Mouse (Mus musculus) embryonic facial prominence, embryonic 12.5 days (tissue): Measurements from ENCODE around the gene Rbm38. TPM values are rescaled to one million over a fixed set of nuclear protein-coding genes. Genes with fewer than 3 reads are reported as not detected.

Source experiments
- ATAC-seq: fragments of 200-750 bp; cut with Nextera tagmentation; 2 replicates; pipeline ENCODE4 v1.8.0; 2017; ENCODE audit not compliant: insufficient number of reproducible peaks, insufficient read depth, low FRiP score, low TSS enrichment
- H3K27ac ChIP-seq: fragments of 300-500 bp; sonication (generic); 2 replicates; pipeline ENCODE4 v1.5.1; 2016; ENCODE audit warnings: mild to moderate bottlenecking
- H3K27me3 ChIP-seq: fragments of 300-500 bp; sonication (generic); 2 replicates; pipeline ENCODE4 v1.6.1; 2016; ENCODE audit warnings: mild to moderate bottlenecking, moderate library complexity
- H3K36me3 ChIP-seq: fragments of 300-500 bp; sonication (generic); 2 replicates; pipeline ENCODE4 v1.6.1; 2016; ENCODE audit warnings: mild to moderate bottlenecking
- H3K4me1 ChIP-seq: fragments of 300-500 bp; sonication (generic); 2 replicates; pipeline ENCODE4 v1.6.1; 2016
- H3K4me2 ChIP-seq: fragments of 300-500 bp; sonication (generic); replicated peaks from 2 replicates; pipeline ENCODE4 v1.6.1; 2016; ENCODE audit warnings: mild to moderate bottlenecking, moderate library complexity
- H3K4me3 ChIP-seq: fragments of 300-500 bp; sonication (generic); 2 replicates; pipeline ENCODE4 v1.5.1; 2016; ENCODE audit warnings: mild to moderate bottlenecking
- H3K9ac ChIP-seq: fragments of 300-500 bp; sonication (generic); 2 replicates; pipeline ENCODE4 v1.6.1; 2016; ENCODE audit warnings: mild to moderate bottlenecking, moderate library complexity
- H3K9me3 ChIP-seq: fragments of 300-500 bp; sonication (generic); 2 replicates; pipeline ENCODE4 v1.6.1; 2016; ENCODE audit warnings: mild to moderate bottlenecking, moderate library complexity
- WGBS: fragments of 180-500 bp; shearing (Covaris S2); methylation state at CpG from one replicate; pipeline ENCODE4 v1.1.7; 2016; 5-methylcytosine and 5-hydroxymethylcytosine counted together
- polyA plus RNA-seq: library from polyadenylated mRNA; unstranded; fragments of >200 nt; fragmentation: Nextera tagmentation; extraction: Ambion mirVana; gene quantifications from 2 replicates; pipeline ENCODE4 v1.2.1, GENCODE M21; 2016

Gene Rbm38
- polyA plus RNA-seq, 1 experiment from 2014 or later = 39.5 TPM

GRCm38 (mm10) chr2:173026688-173027131 is 6.4 kb downstream of the Rbm38 start:
- Histone ChIP-seq H3K27me3 (no peaks in the 10 kb centered on the region), H3K27ac (no peak overlapping the region; the same call in 1 of the 2 replicates), H3K9me3 (no peaks in the 10 kb centered on the region), H3K9ac (no peak overlapping the region; the same call in 1 of the 2 replicates), H3K4me2 (no peak overlapping the region), H3K4me3 (no peak overlapping the region), H3K36me3 (peaks cover 49% of the 10 kb centered on the region), H3K4me1 (peaks cover 43% of the 10 kb centered on the region)
- ATAC-seq = 0 out of 2 replicates have a peak, but pooled peaks have one; percentile 19
- WGBS = 76% methylated on average over 3 of the region's 3 CpGs

DNA sequence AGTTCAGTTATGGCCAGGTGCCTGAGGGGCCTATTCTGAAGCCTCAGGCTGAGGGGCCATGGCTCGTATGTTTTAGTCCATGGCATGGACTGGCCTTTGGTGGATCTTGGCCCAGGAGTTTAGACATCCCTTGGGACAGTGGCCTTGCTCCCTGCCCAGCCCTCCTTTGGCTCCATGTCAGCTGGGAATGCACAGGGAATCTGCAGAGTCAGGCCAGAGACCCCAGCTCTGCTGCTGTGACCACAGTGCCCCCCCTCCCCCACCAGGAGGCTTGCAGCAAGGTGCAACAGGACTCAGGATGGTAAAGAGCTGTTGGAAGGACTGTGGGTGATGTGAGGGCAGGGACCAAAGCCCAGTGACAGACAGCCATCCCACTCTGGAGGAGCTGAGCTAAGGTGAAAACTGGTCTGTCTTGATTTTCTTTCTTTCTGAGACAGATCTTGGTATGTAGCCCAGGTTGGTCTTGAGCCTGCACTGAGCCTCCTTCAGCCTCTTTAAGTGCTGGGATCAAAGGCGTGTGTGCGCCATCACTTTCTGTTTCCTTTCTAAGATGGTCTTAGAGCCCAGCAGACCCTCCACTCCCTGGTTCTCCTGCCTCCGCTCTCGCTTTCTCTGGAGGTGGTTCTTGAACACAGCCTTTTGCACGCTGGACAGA is 7.0 kb downstream of the Rbm38 start:
- no peak for ATAC-seq
- Histone ChIP-seq H3K27me3 (no peaks in the 10 kb centered on the region), H3K36me3 (peaks cover 55% of the 10 kb centered on the region), H3K4me2 (no peak overlapping the region), H3K4me3 (no peak overlapping the region), H3K27ac (peak overlapping the region; percentile 18; the same call in 1 of the 2 replicates), H3K4me1 (peaks cover 43% of the 10 kb centered on the region), H3K9me3 (no peaks in the 10 kb centered on the region), H3K9ac (no peak overlapping the region)
- 86% methylated on average over 6 of the region's 6 CpGs for whole genome bisulfite sequencing

DNA sequence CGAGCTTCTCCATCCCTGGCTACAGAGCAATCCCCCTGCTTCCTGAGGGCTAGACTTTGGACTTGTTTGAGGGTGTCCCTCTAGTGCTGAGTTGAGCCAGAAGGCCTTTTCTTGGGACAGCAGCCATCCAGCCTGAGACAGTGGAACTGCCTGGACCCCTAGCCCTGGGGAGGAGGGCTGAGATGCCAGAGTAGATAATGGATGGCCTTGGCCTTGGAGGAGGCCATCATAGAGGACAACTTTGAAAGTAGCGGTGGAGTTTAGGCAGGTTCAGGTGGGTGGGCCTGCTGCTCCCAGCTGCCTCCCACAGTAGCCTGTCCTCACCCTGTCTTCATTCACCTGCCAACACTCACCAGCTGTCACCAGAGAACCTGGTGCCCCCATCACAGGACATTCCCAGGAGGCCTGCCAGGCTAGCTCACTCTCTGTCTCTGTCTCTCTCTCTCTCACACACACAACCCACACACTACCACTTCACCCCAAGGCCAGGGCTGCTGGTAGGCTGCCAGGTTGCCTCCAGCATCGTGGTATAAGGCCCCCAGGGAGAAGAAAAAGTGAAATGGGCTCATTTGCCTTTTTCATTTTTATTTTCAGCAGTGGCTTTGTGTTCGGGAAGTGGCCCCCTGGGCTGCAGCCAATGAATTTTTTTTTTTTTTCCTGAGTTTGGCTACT is 7.7 kb downstream of the Rbm38 start:
- H3K4me3 ChIP-seq = no peak overlapping the region
- no peak overlapping the region for H3K27ac ChIP-seq
- no peaks in the 10 kb centered on the region for H3K27me3 ChIP-seq
- 75% methylated on average over 4 of the region's 4 CpGs for WGBS
- H3K36me3 ChIP-seq = peaks cover 62% of the 10 kb centered on the region
- H3K4me1 ChIP-seq = peaks cover 37% of the 10 kb centered on the region
- H3K9me3 ChIP-seq = no peaks in the 10 kb centered on the region
- ATAC-seq = no peak
- 0 out of 2 replicates have a peak overlapping the region, but pooled peaks have one; percentile 5 for H3K4me2 ChIP-seq
- H3K9ac ChIP-seq = no peak overlapping the region

DNA sequence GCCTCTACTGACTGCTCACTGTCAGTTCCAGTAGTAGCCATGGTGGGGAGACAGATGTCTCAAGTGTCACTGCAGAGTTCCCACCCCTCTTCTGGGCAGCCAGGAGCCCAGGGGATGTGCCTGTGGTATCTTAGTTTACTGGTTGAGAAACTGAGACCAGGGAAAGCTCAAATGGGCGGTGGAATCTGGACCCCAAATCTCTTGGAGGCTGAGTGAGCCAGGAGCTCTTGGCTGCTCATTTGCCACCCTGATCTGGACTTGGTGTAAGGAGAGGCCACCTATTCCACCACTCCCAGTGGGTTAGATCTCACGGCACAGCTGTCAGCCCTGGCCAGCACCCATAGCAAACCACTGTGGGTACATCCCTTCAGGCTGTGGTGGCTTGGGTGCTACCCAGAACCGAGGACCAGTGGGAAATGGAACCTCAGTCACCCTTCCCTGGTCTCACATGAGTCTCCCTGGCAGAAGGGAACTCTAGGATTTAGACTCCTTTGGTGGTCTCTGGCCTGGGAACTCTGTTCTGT is 8.3 kb downstream of the Rbm38 start:
- Histone ChIP-seq H3K27me3 (no peaks in the 10 kb centered on the region), H3K27ac (no peak overlapping the region), H3K4me3 (no peak overlapping the region), H3K36me3 (peaks cover 68% of the 10 kb centered on the region), H3K4me1 (peaks cover 31% of the 10 kb centered on the region), H3K4me2 (no peak overlapping the region), H3K9ac (no peak overlapping the region), H3K9me3 (no peaks in the 10 kb centered on the region)
- WGBS = 76% methylated on average over 3 of the region's 3 CpGs
- no peak for ATAC-seq

GRCm38 (mm10) chr2:173030591-173031338 is 10.5 kb downstream of the Rbm38 start:
- WGBS = 77% methylated on average over 12 of the region's 12 CpGs

GRCm38 (mm10) chr2:173033531-173033930 is 13.2 kb downstream of the Rbm38 start:
- no peaks in the 10 kb centered on the region for H3K4me1 ChIP-seq
- no peak for ATAC-seq
- H3K36me3 ChIP-seq = peaks cover 68% of the 10 kb centered on the region
- no peaks in the 10 kb centered on the region for H3K27me3 ChIP-seq
- no peaks in the 10 kb centered on the region for H3K9me3 ChIP-seq
- WGBS = 96% methylated on average over 13 of the region's 13 CpGs
- H3K4me3 ChIP-seq = no peak overlapping the region
- no peak overlapping the region for H3K27ac ChIP-seq
- H3K9ac ChIP-seq = no peak overlapping the region
- H3K4me2 ChIP-seq = no peak overlapping the region

More at GRCm38 (mm10) chr2:173030591-173031338, 10.5 kb downstream of the Rbm38 start:
- Histone ChIP-seq H3K9ac (no peak overlapping the region), H3K27ac (no peak overlapping the region), H3K4me2 (no peak overlapping the region), H3K4me3 (no peak overlapping the region), H3K4me1 (peaks cover 14% of the 10 kb centered on the region), H3K36me3 (peaks cover 85% of the 10 kb centered on the region), H3K27me3 (no peaks in the 10 kb centered on the region), H3K9me3 (no peaks in the 10 kb centered on the region)
- no peak for ATAC-seq

GRCm38 (mm10) chr2:173034998-173035397 is 14.7 kb downstream of the Rbm38 start:
- no peaks in the 10 kb centered on the region for H3K27me3 ChIP-seq
- 69% methylated on average over 4 of the region's 4 CpGs for WGBS
- H3K4me1 ChIP-seq = no peaks in the 10 kb centered on the region
- no peaks in the 10 kb centered on the region for H3K9me3 ChIP-seq
- H3K4me2 ChIP-seq = no peak overlapping the region
- H3K4me3 ChIP-seq = no peak overlapping the region
- H3K36me3 ChIP-seq = peaks cover 58% of the 10 kb centered on the region
- ATAC-seq = no peak
- H3K27ac ChIP-seq = no peak overlapping the region
- H3K9ac ChIP-seq = no peak overlapping the region

- no peak for ATAC-seq
- Histone ChIP-seq H3K9ac (no peak overlapping the region), H3K27ac (no peak overlapping the region), H3K4me1 (no peaks in the 10 kb centered on the region), H3K4me3 (no peak overlapping the region), H3K4me2 (no peak overlapping the region), H3K27me3 (no peaks in the 10 kb centered on the region), H3K9me3 (no peaks in the 10 kb centered on the region), H3K36me3 (peaks cover 51% of the 10 kb centered on the region)
- 89% methylated on average over 5 of the region's 5 CpGs for WGBS
These were observed 15.4 kb downstream of the Rbm38 start for GRCm38 (mm10) chr2:173035653-173036052.

DNA sequence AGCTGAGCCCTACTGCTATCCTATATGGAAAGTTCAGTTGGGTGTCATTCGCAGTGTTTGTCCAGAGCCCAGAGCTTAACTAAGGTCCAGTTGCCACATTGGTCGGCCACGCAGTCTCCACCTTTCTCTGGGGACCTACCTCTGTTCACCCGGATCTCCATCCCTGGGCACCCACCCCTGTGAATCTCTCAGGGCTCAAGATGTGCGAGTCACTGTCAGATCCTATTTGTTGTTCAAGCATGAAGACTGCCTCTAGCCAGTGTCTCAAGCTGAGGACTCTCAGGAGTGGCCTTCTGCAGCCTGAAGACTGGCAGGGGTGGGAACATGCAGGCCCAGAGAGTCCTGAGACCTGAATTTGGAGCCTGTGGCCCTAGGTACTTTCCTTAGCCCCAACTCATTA is 15.8 kb downstream of the Rbm38 start:
- no peak overlapping the region for H3K9ac ChIP-seq
- no peak overlapping the region for H3K4me2 ChIP-seq
- H3K27me3 ChIP-seq = no peaks in the 10 kb centered on the region
- 89% methylated on average over 5 of the region's 5 CpGs for WGBS
- no peaks in the 10 kb centered on the region for H3K4me1 ChIP-seq
- no peak for ATAC-seq
- no peak overlapping the region for H3K27ac ChIP-seq
- no peak overlapping the region for H3K4me3 ChIP-seq
- H3K36me3 ChIP-seq = peaks cover 47% of the 10 kb centered on the region
- no peaks in the 10 kb centered on the region for H3K9me3 ChIP-seq

- Histone ChIP-seq H3K36me3 (peaks cover 42% of the 10 kb centered on the region), H3K27me3 (no peaks in the 10 kb centered on the region), H3K9me3 (no peaks in the 10 kb centered on the region), H3K9ac (no peak overlapping the region), H3K27ac (no peak overlapping the region), H3K4me3 (no peak overlapping the region), H3K4me1 (no peaks in the 10 kb centered on the region), H3K4me2 (no peak overlapping the region)
- ATAC-seq = no peak
- WGBS = 60% methylated on average over 4 of the region's 4 CpGs
These were observed 16.3 kb downstream of the Rbm38 start for GRCm38 (mm10) chr2:173036611-173037010.

- Histone ChIP-seq H3K4me1 (no peaks in the 10 kb centered on the region), H3K4me3 (no peak overlapping the region), H3K4me2 (no peak overlapping the region), H3K9ac (no peak overlapping the region), H3K27me3 (no peaks in the 10 kb centered on the region), H3K9me3 (no peaks in the 10 kb centered on the region), H3K36me3 (peaks cover 34% of the 10 kb centered on the region), H3K27ac (peak overlapping the region; percentile 11; the same call in 1 of the 2 replicates)
- 83% methylated on average over 5 of the region's 5 CpGs for WGBS
- ATAC-seq = no peak
These were observed 17.0 kb downstream of the Rbm38 start for GRCm38 (mm10) chr2:173037347-173037746.
